Comparison of ENCODE assay signal across 18 mouse cellular contexts in genomic region chr9:105819155-105819709, GRCm38 (mm10). TPM values are rescaled to one million over a fixed set of nuclear protein-coding genes. Genes with fewer than 3 reads are reported as not detected.
DNase-seq lines count a peak whose midpoint lies in the region; ATAC-seq and TF ChIP-seq lines count a peak whose summit lies in the region.
"Had no signal": no experiment of that assay in that cellular context is flagged by ENCODE, and none has a peak within 500 bp of the region (broad histone marks: within the 10 kb centered on the region; RNA-seq: fewer than 3 reads in every experiment).

No protein-coding gene starts in this region.

- WGBS in heart, embryonic 16.5 days, result 64% methylated on average over 29 of the region's 29 CpGs
- WGBS in liver, embryonic 15.5 days (ENCODE audit: insufficient replicate concordance), result 56% methylated on average over 29 of the region's 29 CpGs

- no peak overlapping the region for H3K4me3 ChIP-seq in heart, embryonic 16.5 days (ENCODE audit: low read length)
- peak overlapping the region; percentile 9; the same call in 1 of the 2 replicates for H3K4me3 ChIP-seq in testis, adult 2 months (ENCODE audit: control insufficient read depth, low read depth, low read length)
- H3K4me3 ChIP-seq in liver, embryonic 15.5 days (replicated peaks), result no peak overlapping the region
- H3K4me3 ChIP-seq: embryonic facial prominence, embryonic 13.5 days; limb, embryonic 13.5 days; lung, embryonic 15.5 days; midbrain, embryonic 15.5 days had no signal

- no peak overlapping the region for H3K9ac ChIP-seq in heart, embryonic 16.5 days (ENCODE audit: low read length)
- H3K9ac ChIP-seq in liver, embryonic 15.5 days, result no peak overlapping the region
- H3K9ac ChIP-seq: embryonic facial prominence, embryonic 13.5 days; hindbrain, embryonic 14.5 days; limb, embryonic 13.5 days; lung, embryonic 15.5 days; midbrain, embryonic 15.5 days had no signal

- no peaks in the 10 kb centered on the region for H3K27me3 ChIP-seq in heart, embryonic 16.5 days (ENCODE audit: control insufficient read depth, insufficient read depth, low read length)
- no peaks in the 10 kb centered on the region for H3K27me3 ChIP-seq in testis, adult 2 months (ENCODE audit: control insufficient read depth, insufficient read depth, low read length)
- no peaks in the 10 kb centered on the region for H3K27me3 ChIP-seq in liver, embryonic 15.5 days
- H3K27me3 ChIP-seq: embryonic facial prominence, embryonic 13.5 days; limb, embryonic 13.5 days; lung, embryonic 15.5 days; midbrain, embryonic 15.5 days had no signal

- H3K4me1 ChIP-seq in heart, embryonic 16.5 days (ENCODE audit: control insufficient read depth, insufficient read depth, low read length), result no peaks in the 10 kb centered on the region
- H3K4me1 ChIP-seq in testis, adult 2 months (ENCODE audit: control insufficient read depth, insufficient read depth, low read length), result peaks cover 7% of the 10 kb centered on the region
- H3K4me1 ChIP-seq in liver, embryonic 15.5 days (replicated peaks), result no peaks in the 10 kb centered on the region
- H3K4me1 ChIP-seq: embryonic facial prominence, embryonic 13.5 days; limb, embryonic 13.5 days; lung, embryonic 15.5 days; midbrain, embryonic 15.5 days had no signal

- no peaks in the 10 kb centered on the region for H3K36me3 ChIP-seq in heart, embryonic 16.5 days (ENCODE audit: control insufficient read depth, insufficient read depth)
- H3K36me3 ChIP-seq in testis, adult 2 months (ENCODE audit: control insufficient read depth, insufficient read depth, low read length), result no peaks in the 10 kb centered on the region
- no peaks in the 10 kb centered on the region for H3K36me3 ChIP-seq in liver, embryonic 15.5 days (replicated peaks)
- H3K36me3 ChIP-seq: embryonic facial prominence, embryonic 13.5 days; limb, embryonic 13.5 days; lung, embryonic 15.5 days; midbrain, embryonic 15.5 days had no signal

- H3K9me3 ChIP-seq in heart, embryonic 16.5 days (replicated peaks; ENCODE audit: control insufficient read depth, low read length), result no peaks in the 10 kb centered on the region
- no peaks in the 10 kb centered on the region for H3K9me3 ChIP-seq in liver, embryonic 15.5 days (replicated peaks)
- H3K9me3 ChIP-seq: embryonic facial prominence, embryonic 13.5 days; limb, embryonic 13.5 days; lung, embryonic 15.5 days; midbrain, embryonic 15.5 days had no signal

- no peak for TF ChIP-seq POLR2A in testis, adult 2 months (IDR thresholded peaks at IDR 0.05; ENCODE audit: control insufficient read depth, low read depth, low read length)

- DNase-seq in heart, adult 18-20 months, result no peak
- no peak for DNase-seq in testis, postnatal 10 days (ENCODE audit: low spot score)
- DNase-seq in yolk sac, embryonic 10.5 days (ENCODE audit: low spot score), result no peak
- no peak for DNase-seq in frontal cortex, postnatal 36 days (ENCODE audit: low spot score in 2 of 2)
- DNase-seq: adrenal gland, postnatal 10 days; gastrocnemius, postnatal 36 days; kidney, adult 11 months; right cerebral cortex, postnatal 25 days had no signal

- TF ChIP-seq CTCF in testis, adult 2 months (IDR thresholded peaks at IDR 0.05; ENCODE audit: control insufficient read depth, insufficient read depth, insufficient replicate concordance, low read depth, low read length), result no peak

- ATAC-seq in heart, embryonic 16.5 days (replicated peaks; ENCODE audit: extremely low read depth, insufficient read depth, low FRiP score), result no peak
- peak; percentile 81 for ATAC-seq in liver, embryonic 15.5 days (ENCODE audit: insufficient read depth)
- ATAC-seq: activated CD4-positive, CD25-positive, alpha-beta regulatory T cell, adult 4 months; forebrain, embryonic 16.5 days; midbrain, embryonic 15.5 days had no signal

- H3K27ac ChIP-seq in heart, embryonic 16.5 days (ENCODE audit: low read length), result no peak overlapping the region
- no peak overlapping the region for H3K27ac ChIP-seq in testis, adult 2 months (ENCODE audit: control insufficient read depth, insufficient read depth, low read depth, low read length)
- no peak overlapping the region for H3K27ac ChIP-seq in liver, embryonic 15.5 days (replicated peaks)
- H3K27ac ChIP-seq: embryonic facial prominence, embryonic 13.5 days; hindbrain, embryonic 14.5 days; limb, embryonic 13.5 days; lung, embryonic 15.5 days; midbrain, embryonic 15.5 days had no signal

- H3K4me2 ChIP-seq in heart, embryonic 16.5 days (ENCODE audit: low read depth, low read length), result peak overlapping the region; percentile 31; the same call in 1 of the 2 replicates
- H3K4me2 ChIP-seq in liver, embryonic 15.5 days, result no peak overlapping the region
- H3K4me2 ChIP-seq: embryonic facial prominence, embryonic 13.5 days; hindbrain, embryonic 14.5 days; limb, embryonic 13.5 days; lung, embryonic 15.5 days; midbrain, embryonic 15.5 days had no signal

RNA-seq across cellular contexts. Expression of gene Col6a6, which starts 8.7 kb away (rescaled TPM):
- 3.1 and 3.5 TPM in 2 replicates for polyA plus RNA-seq in heart, embryonic 16.5 days (2015; fragmentation: Nextera tagmentation; extraction: Ambion mirVana)
- 1 to 10 TPM; 2.8 to 3.5 TPM for total RNA-seq in heart, adult 18-20 months (2021)
- 0.25 and 0.30 TPM in 2 replicates for polyA plus RNA-seq in testis, adult 2 months (2012; rRNA removed)
- 0.26 and 0.29 TPM in 2 replicates for polyA plus RNA-seq in liver, embryonic 15.5 days (2015; fragmentation: Nextera tagmentation; extraction: Ambion mirVana)
- polyA plus RNA-seq: activated CD4-positive, CD25-positive, alpha-beta regulatory T cell, adult 4 months had no signal
